Mouse (Mus musculus): ENCODE data around the gene 2210011C24Rik.

Gene 2210011C24Rik

DNA sequence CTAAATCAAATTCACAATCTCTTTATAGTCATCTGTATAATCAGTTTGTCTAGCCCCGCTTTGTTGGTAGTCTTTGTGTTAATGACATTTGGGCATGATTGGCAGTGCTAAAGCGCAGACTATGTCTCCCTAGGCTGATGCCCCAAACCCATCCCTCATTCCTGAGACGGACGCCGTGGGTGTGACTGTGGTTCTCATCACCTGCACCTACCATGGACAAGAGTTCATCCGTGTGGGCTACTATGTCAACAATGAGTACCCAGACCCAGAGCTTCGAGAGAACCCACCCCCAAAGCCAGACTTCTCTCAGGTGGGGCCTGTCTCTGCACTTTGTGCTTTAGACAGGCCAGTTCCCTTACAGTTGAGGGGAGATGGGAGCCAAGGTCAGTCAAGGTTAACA is 44.3 kb downstream of the 2210011C24Rik start:
- DNase-seq (ENCODE audit: low read depth in 2 of 2, low spot score in 2 of 2), result no peak

DNA sequence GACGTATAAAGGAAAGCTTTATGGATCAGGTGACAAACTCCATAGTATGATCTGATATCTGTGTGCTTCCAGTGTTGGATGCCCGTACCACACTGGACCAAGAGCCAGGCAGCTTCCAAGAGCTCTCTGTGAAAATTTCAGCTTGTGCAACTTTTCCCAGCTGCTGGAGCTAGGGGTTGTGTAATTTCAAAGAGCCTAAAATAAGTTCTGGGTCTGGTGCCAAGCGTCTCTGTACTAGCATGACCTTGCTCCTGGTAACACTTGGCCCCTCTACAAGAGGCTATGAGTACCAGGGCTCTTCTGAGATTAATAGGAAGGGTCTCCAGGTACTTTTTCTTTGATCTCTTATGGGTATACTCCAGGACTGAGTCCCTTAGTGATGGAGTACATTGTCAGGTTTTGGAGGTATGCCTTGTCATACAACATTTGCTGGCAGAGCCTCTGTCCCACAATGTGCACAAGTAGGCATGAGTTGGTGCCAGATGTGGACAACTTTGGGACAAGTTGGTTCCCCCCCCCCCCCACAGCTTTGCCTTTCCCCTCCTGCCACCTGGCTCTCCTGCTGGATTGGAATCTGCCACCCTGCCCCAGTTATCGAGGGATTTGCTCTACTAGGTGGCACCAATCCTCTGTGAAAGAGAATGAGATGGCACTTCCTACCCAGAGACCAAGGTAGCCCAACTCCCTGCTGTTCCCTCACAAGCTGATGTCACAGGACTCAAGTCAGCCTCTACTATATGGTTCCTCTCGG is 47.8 kb downstream of the 2210011C24Rik start:
- DNase-seq (ENCODE audit: low read depth in 2 of 2, low spot score in 2 of 2), result no peak
